ENCODE assay signal across 9 mouse cellular contexts in genomic region chr8:84822723-84823122, GRCm38 (mm10). TPM values are rescaled to one million over a fixed set of nuclear protein-coding genes. Genes with fewer than 3 reads are reported as not detected.
A peak's percentile ranks its signal among the peaks of the same experiment; 100 is the strongest.
DNase-seq lines count a peak whose midpoint lies in the region; ATAC-seq and TF ChIP-seq lines count a peak whose summit lies in the region.
"Had no signal": no experiment of that assay in that cellular context is flagged by ENCODE, and none has a peak within 500 bp of the region (broad histone marks: within the 10 kb centered on the region; RNA-seq: fewer than 3 reads in every experiment).

Dand5 (minus strand) TSS chr8:84822823.

- in situ Hi-C loops in Patski (cut with MboI; ENCODE audit: low pct_unique_long_range_greater_than_20kb), result no loop called here

- no peak within 1 kb of the TSS for H3K4me3 ChIP-seq in heart, adult 2 months
- no peak within 1 kb of the TSS for H3K4me3 ChIP-seq in heart, embryonic 14.5 days (ENCODE audit: control insufficient read depth in 1 of 2, insufficient read depth in 1 of 2, low read depth in 1 of 2, low read length in 2 of 2)
- no peak within 1 kb of the TSS for H3K4me3 ChIP-seq in liver, embryonic 16.5 days (ENCODE audit: low read depth, low read length)
- H3K4me3 ChIP-seq: myocyte had no signal

- CTCF ChIA-PET in Patski (lab: Charles Lee), result interaction anchor here (0.6 to 1.9 kb wide), 4 partner anchors 8 to 93 kb away, joined by 3 to 8 read pairs (median 4); no protein-coding TSS in a partner anchor

- DNase-seq in heart, adult 2 months, result no peak
- DNase-seq in heart, postnatal 4 days, result no peak
- DNase-seq in Patski (ENCODE audit: low read depth, low spot score), result no peak
- DNase-seq in thymus, postnatal 4 days, result no peak
- no peak for DNase-seq in Muller cell, postnatal 12 days (ENCODE audit: inconsistent ontology term)

- H3K27ac ChIP-seq in heart, adult 2 months, result no peak within 1 kb of the TSS
- H3K27ac ChIP-seq in heart, embryonic 14.5 days (replicated peaks in 1 of 2; ENCODE audit: control insufficient read depth in 1 of 2, insufficient read depth in 1 of 2, low read depth in 2 of 2, low read length in 2 of 2), result no peak within 1 kb of the TSS
- H3K27ac ChIP-seq in liver, embryonic 16.5 days (ENCODE audit: low read length), result no peak within 1 kb of the TSS

- no peak for TF ChIP-seq CTCF in heart, adult 2 months (IDR thresholded peaks at IDR 0.05)
- no peak for TF ChIP-seq CTCF in Patski (IDR thresholded peaks at IDR 0.05)

- ATAC-seq in Patski, result no peak
- no peak for ATAC-seq in heart, embryonic 14.5 days (ENCODE audit: insufficient number of reproducible peaks, insufficient read depth, low FRiP score, low read depth)
- ATAC-seq in liver, embryonic 16.5 days (ENCODE audit: low read depth), result no peak
- ATAC-seq in activated CD4-positive, CD25-positive, alpha-beta regulatory T cell, adult 4 months, result no peak

- POLR2A ChIA-PET in Patski (lab: Charles Lee), result interaction anchor here (0.5 kb wide), 1 partner anchor 114 kb away, joined by 3 read pairs; no protein-coding TSS in a partner anchor

- H3K4me2 ChIP-seq in heart, embryonic 14.5 days (ENCODE audit: low read length), result peak within 1 kb of the TSS; percentile 52
- H3K4me2 ChIP-seq in liver, embryonic 16.5 days (ENCODE audit: low read depth, low read length), result peak within 1 kb of the TSS; percentile 12; the same call in 1 of the 2 replicates

- H3K79me2 ChIP-seq in heart, adult 2 months (replicated peaks; ENCODE audit: control insufficient read depth, insufficient read depth, low read length), result no peaks in the 10 kb centered on the region

- H3K9ac ChIP-seq in heart, adult 2 months (ENCODE audit: low read depth, low read length), result no peak within 1 kb of the TSS
- no peak within 1 kb of the TSS for H3K9ac ChIP-seq in heart, embryonic 14.5 days (ENCODE audit: low read length)
- H3K9ac ChIP-seq in liver, embryonic 16.5 days (ENCODE audit: low read depth, low read length), result no peak within 1 kb of the TSS

- no peaks in the 10 kb centered on the region for H3K27me3 ChIP-seq in heart, adult 2 months (ENCODE audit: control insufficient read depth, insufficient read depth, low read length)
- no peaks in the 10 kb centered on the region for H3K27me3 ChIP-seq in Patski
- H3K27me3 ChIP-seq in heart, embryonic 14.5 days (ENCODE audit: control insufficient read depth, insufficient read depth, low read length), result no peaks in the 10 kb centered on the region
- no peaks in the 10 kb centered on the region for H3K27me3 ChIP-seq in liver, embryonic 16.5 days (ENCODE audit: control insufficient read depth, insufficient read depth, low read depth, low read length)

- H3K36me3 ChIP-seq in heart, adult 2 months (ENCODE audit: control insufficient read depth, insufficient read depth, low read length), result no peaks in the 10 kb centered on the region
- H3K36me3 ChIP-seq in heart, embryonic 14.5 days (ENCODE audit: control insufficient read depth, insufficient read depth, low read length), result no peaks in the 10 kb centered on the region
- H3K36me3 ChIP-seq in liver, embryonic 16.5 days (ENCODE audit: control insufficient read depth, insufficient read depth), result no peaks in the 10 kb centered on the region

- WGBS in heart, adult 2 months, result 59% methylated on average over 3 of the region's 3 CpGs
- WGBS in heart, embryonic 14.5 days, result 17% methylated on average over 3 of the region's 3 CpGs
- 68% methylated on average over 3 of the region's 3 CpGs for WGBS in liver, embryonic 16.5 days (ENCODE audit: insufficient replicate concordance)

- no peak for TF ChIP-seq EP300 in heart, adult 2 months (IDR thresholded peaks at IDR 0.05; ENCODE audit: insufficient read depth, low read depth, low read length)

- TF ChIP-seq POLR2A in heart, adult 2 months (IDR thresholded peaks at IDR 0.05; ENCODE audit: insufficient read depth, low read depth, low read length), result no peak

- no peaks in the 10 kb centered on the region for H3K4me1 ChIP-seq in heart, adult 2 months (ENCODE audit: control insufficient read depth, insufficient read depth, low read length)
- peaks cover 7 to 12% of the 10 kb centered on the region in 2 experiments for H3K4me1 ChIP-seq in heart, embryonic 14.5 days (ENCODE audit: control insufficient read depth in 2 of 2, insufficient read depth in 2 of 2, low read length in 2 of 2)
- peaks cover 22% of the 10 kb centered on the region for H3K4me1 ChIP-seq in liver, embryonic 16.5 days (ENCODE audit: control insufficient read depth, low read depth, low read length)

- intact Hi-C loops in heart, adult 2 months (cut with DNase I), result loop anchor here (5.0 kb wide), 1 partner anchor 460 kb away; no protein-coding TSS in a partner anchor

- H3K9me3 ChIP-seq in heart, embryonic 14.5 days (ENCODE audit: control insufficient read depth, low read length), result no peaks in the 10 kb centered on the region
- no peaks in the 10 kb centered on the region for H3K9me3 ChIP-seq in liver, embryonic 16.5 days (replicated peaks; ENCODE audit: control insufficient read depth, low read length)

RNA-seq across cellular contexts. Expression of gene Dand5, which starts in this region (rescaled TPM):
- 10 to 100 TPM; 11.2 to 12.3 TPM for total RNA-seq in heart, adult 2 months (2021)
- 6.1 and 7.6 TPM in 2 replicates for polyA plus RNA-seq in heart, adult 2 months (2012; rRNA removed)
- 1 to 10 TPM; 3.4 to 3.6 TPM for total RNA-seq in heart, postnatal 4 days (2021)
- 12.5 TPM for polyA plus RNA-seq in Patski (2021)
- polyA plus RNA-seq in heart, embryonic 14.5 days (2014; fragmentation: Nextera tagmentation; extraction: Ambion mirVana), result 5.9 and 6.6 TPM in 2 replicates
- polyA plus RNA-seq in liver, embryonic 16.5 days (2015; fragmentation: Nextera tagmentation; extraction: Ambion mirVana), result 2.5 and 3.0 TPM in 2 replicates
- 1 to 10 TPM; 4.2 to 4.5 TPM for polyA plus RNA-seq in activated CD4-positive, CD25-positive, alpha-beta regulatory T cell, adult 4 months (2017; shearing (Covaris generic))
